Mouse (Mus musculus) heart, adult 2 months (tissue): ENCODE measurements around the gene Trim15.

Experiments used
- CTCF ChIP-seq: fragments of 200-600 bp; IDR thresholded peaks from 2 replicates; pipeline ENCODE4 v1.8.1; 2022; ENCODE audit warnings: antibody characterized with exemption, mild to moderate bottlenecking, moderate library complexity
- EP300 ChIP-seq: fragments of 200-500 bp; IDR thresholded peaks from 2 replicates; pipeline ENCODE4 v1.6.1; 2011; ENCODE audit warnings: low read depth, low read length, control low read depth; ENCODE audit not compliant: insufficient read depth

DNA sequence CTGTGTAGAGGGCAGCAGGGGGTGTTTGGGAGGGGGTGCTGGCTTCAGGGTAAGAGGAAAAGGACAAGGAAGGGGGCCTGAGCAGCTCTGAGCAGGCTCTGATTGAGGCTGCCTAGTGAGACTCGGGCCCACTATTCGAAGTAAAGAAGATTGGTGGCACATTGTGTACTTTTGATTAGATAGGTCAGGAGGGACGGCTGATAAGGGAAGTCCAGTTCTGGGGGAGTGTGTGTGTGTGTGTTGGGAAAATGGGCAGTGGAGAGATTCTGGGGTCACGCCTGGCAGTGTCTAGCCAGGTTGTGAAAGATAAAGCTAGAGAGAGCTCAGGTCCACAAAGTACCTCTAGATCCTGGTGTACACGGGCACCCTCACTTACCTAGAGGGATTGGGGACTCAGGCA lies 15.4 kb downstream of the Trim15 start:
- TF ChIP-seq CTCF = no peak
- TF ChIP-seq EP300 = no peak
